ENCODE assay signal across 19 mouse cellular contexts in the genomic region with DNA sequence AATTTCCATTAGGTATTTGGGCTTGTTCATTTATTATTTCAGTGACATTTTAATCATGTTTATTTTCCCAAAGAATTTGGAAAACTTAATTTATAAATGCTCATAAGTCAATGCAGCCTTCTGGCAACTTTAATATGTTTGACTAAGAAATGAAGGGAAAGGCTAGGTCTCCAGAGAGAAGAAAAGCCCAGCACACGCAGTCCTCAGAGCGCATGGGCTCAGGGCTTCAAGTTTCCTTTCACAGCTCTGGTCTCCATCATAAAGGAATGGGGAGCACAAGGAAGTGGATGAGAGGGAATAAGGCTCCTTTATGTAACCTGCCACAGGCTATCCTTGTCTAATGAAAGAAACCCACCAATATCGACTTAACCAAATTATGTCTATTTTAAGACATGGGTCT. TPM values are rescaled to one million over a fixed set of nuclear protein-coding genes. Genes with fewer than 3 reads are reported as not detected.
"Had no signal": no experiment of that assay in that cellular context is flagged by ENCODE, and none has a peak within 500 bp of the region (broad histone marks: within the 10 kb centered on the region; RNA-seq: fewer than 3 reads in every experiment).

No protein-coding gene starts in this region.

- H3K36me3 ChIP-seq: neural tube, embryonic 15.5 days had no signal

- H3K4me2 ChIP-seq: lung, embryonic 14.5 days; midbrain, embryonic 12.5 days; neural tube, embryonic 13.5 days; neural tube, embryonic 15.5 days had no signal

- H3K4me1 ChIP-seq: neural tube, embryonic 13.5 days had no signal

- H3K9ac ChIP-seq: lung, embryonic 14.5 days; midbrain, embryonic 12.5 days; neural tube, embryonic 13.5 days; neural tube, embryonic 15.5 days had no signal

- H3K4me3 ChIP-seq: midbrain, embryonic 10.5 days; midbrain, embryonic 12.5 days; myocyte; neural tube, embryonic 13.5 days; neural tube, embryonic 15.5 days had no signal

- H3K9me3 ChIP-seq: midbrain, embryonic 10.5 days; midbrain, embryonic 12.5 days; neural tube, embryonic 13.5 days; neural tube, embryonic 15.5 days had no signal

- H3K27me3 ChIP-seq: midbrain, embryonic 12.5 days; neural tube, embryonic 13.5 days; neural tube, embryonic 15.5 days had no signal

- ATAC-seq: midbrain, embryonic 16.5 days had no signal

- H3K27ac ChIP-seq: midbrain, embryonic 10.5 days; midbrain, embryonic 12.5 days; neural tube, embryonic 13.5 days; neural tube, embryonic 15.5 days had no signal

- DNase-seq: lung, embryonic 14.5 days; lung, postnatal 10 days; lung, postnatal 4 days; midbrain, embryonic 14.5 days; retina, postnatal 1 day; right cerebral cortex, adult 18-20 months; right cerebral cortex, postnatal 25 days; right cerebral cortex, postnatal 4 days; spleen, adult 18-20 months; thymus, adult 18-20 months; thymus, postnatal 14 days; thymus, postnatal 36 days had no signal

RNA-seq across cellular contexts. Expression of gene Cpe, which starts 10.4 kb away (rescaled TPM):
- total RNA-seq: megakaryocyte-erythroid progenitor cell, adult 5-6 weeks had no signal
